Mouse (Mus musculus) heart, postnatal 10 days (tissue): ENCODE results near the gene Rrp9. TPM values are rescaled to one million over a fixed set of nuclear protein-coding genes. Genes with fewer than 3 reads are reported as not detected.

Experiments
- DNase-seq, 2 experiments: peaks; one replicate each; pipeline ENCODE4 v3.0.0; 2021
- intact Hi-C: fragments of 180-260 bp; cut with DNase I; formaldehyde crosslinking; loops from one replicate; pipeline ENCODE4 v1.15.1; 2025
- total RNA-seq, 2 experiments: library from RNA; stranded (reverse); gene quantifications; 2 replicates each; pipeline ENCODE4 v1.2.3; 2021

Gene Rrp9
- 10 to 100 TPM; 18.8 to 19.1 TPM for total RNA-seq

- no peak for DNase-seq
- intact Hi-C loops = loop anchor here (1.0 to 5.0 kb wide), 4 partner anchors 27 to 193 kb away; partner anchors contain the start of gene Rpl29
Observed at GRCm38 (mm10) chr9:106475663-106476001, at the start of gene Rrp9. Rrp9 (plus strand) TSS chr9:106475963.

- intact Hi-C loops = loop anchor here (2.0 kb wide), 1 partner anchor 48 kb away; the partner anchor contains the start of gene Parp3
- DNase-seq = no peak
Observed at GRCm38 (mm10) chr9:106428719-106429220, 47.0 kb upstream of the Rrp9 start.

GRCm38 (mm10) chr9:106429221-106430014 lies 46.3 kb upstream of the Rrp9 start, which contains the start of gene Rpl29:
Rpl29 (plus strand) TSS chr9:106429454.
- DNase-seq = peak; percentile 98
- intact Hi-C loops = loop anchor here (2.0 to 5.0 kb wide), 2 partner anchors 47 to 257 kb away; partner anchors contain the start of genes Parp3 and Wdr82

GRCm38 (mm10) chr9:106430015-106430264 lies 45.8 kb upstream of the Rrp9 start:
- DNase-seq = no peak
- intact Hi-C loops = loop anchor here (5.0 kb wide), 1 partner anchor 258 kb away; the partner anchor contains the start of gene Wdr82

- intact Hi-C loops = loop anchor here (5.0 kb wide), 1 partner anchor 261 kb away; the partner anchor contains the start of gene Wdr82
- DNase-seq = no peak
Observed at GRCm38 (mm10) chr9:106433389-106433788, 42.4 kb upstream of the Rrp9 start.

GRCm38 (mm10) chr9:106436566-106436965 lies 39.2 kb upstream of the Rrp9 start:
- DNase-seq = no peak
- intact Hi-C loops = no loop called here

- intact Hi-C loops = no loop called here
- DNase-seq = no peak
Observed at GRCm38 (mm10) chr9:106442680-106443079, 33.1 kb upstream of the Rrp9 start.

- intact Hi-C loops = no loop called here
- no peak for DNase-seq
Observed at GRCm38 (mm10) chr9:106444836-106445235, 30.9 kb upstream of the Rrp9 start.

- intact Hi-C loops = no loop called here
- peak; percentile 95 to 96 for DNase-seq
Observed at GRCm38 (mm10) chr9:106447348-106447747, 28.4 kb upstream of the Rrp9 start, which contains the start of the genes Abhd14b and Abhd14a. Abhd14b (plus strand) TSS chr9:106447459. Abhd14a (minus strand) TSS chr9:106447678.

- DNase-seq = no peak
- intact Hi-C loops = loop anchor here (1.0 kb wide), 1 partner anchor 28 kb away; the partner anchor contains the start of gene Parp3
Observed at GRCm38 (mm10) chr9:106447951-106448350, 27.8 kb upstream of the Rrp9 start.

- intact Hi-C loops = loop anchor here (1.0 kb wide), 1 partner anchor 28 kb away; the partner anchor contains the start of gene Parp3
- DNase-seq = peak; percentile 83 to 87
Observed at GRCm38 (mm10) chr9:106448498-106449031, 27.2 kb upstream of the Rrp9 start.

- intact Hi-C loops = no loop called here
- DNase-seq = no peak
Observed at GRCm38 (mm10) chr9:106449947-106450346, 25.8 kb upstream of the Rrp9 start.

- peak; percentile 60 to 61 for DNase-seq
- intact Hi-C loops = no loop called here
Observed at GRCm38 (mm10) chr9:106450661-106451060, 25.1 kb upstream of the Rrp9 start.

GRCm38 (mm10) chr9:106451298-106451697 lies 24.5 kb upstream of the Rrp9 start:
- intact Hi-C loops = no loop called here
- no peak for DNase-seq

GRCm38 (mm10) chr9:106451899-106452298 lies 23.9 kb upstream of the Rrp9 start:
- intact Hi-C loops = no loop called here
- DNase-seq = no peak

- intact Hi-C loops = no loop called here
- DNase-seq = no peak
Observed at GRCm38 (mm10) chr9:106452351-106452750, 23.4 kb upstream of the Rrp9 start.

GRCm38 (mm10) chr9:106452821-106453220 lies 22.9 kb upstream of the Rrp9 start:
- DNase-seq = peak in 1 of 2 experiments; percentile 58
- intact Hi-C loops = no loop called here

GRCm38 (mm10) chr9:106453271-106454070 lies 22.3 kb upstream of the Rrp9 start, which contains the start of gene Pcbp4:
Pcbp4 (plus strand) TSS chr9:106453291.
- peak; percentile 73 to 79 for DNase-seq
- intact Hi-C loops = no loop called here

- DNase-seq = peak in 1 of 2 experiments; percentile 43
- intact Hi-C loops = no loop called here
Observed at GRCm38 (mm10) chr9:106454071-106454761, 21.5 kb upstream of the Rrp9 start.
